In the genomic region with DNA sequence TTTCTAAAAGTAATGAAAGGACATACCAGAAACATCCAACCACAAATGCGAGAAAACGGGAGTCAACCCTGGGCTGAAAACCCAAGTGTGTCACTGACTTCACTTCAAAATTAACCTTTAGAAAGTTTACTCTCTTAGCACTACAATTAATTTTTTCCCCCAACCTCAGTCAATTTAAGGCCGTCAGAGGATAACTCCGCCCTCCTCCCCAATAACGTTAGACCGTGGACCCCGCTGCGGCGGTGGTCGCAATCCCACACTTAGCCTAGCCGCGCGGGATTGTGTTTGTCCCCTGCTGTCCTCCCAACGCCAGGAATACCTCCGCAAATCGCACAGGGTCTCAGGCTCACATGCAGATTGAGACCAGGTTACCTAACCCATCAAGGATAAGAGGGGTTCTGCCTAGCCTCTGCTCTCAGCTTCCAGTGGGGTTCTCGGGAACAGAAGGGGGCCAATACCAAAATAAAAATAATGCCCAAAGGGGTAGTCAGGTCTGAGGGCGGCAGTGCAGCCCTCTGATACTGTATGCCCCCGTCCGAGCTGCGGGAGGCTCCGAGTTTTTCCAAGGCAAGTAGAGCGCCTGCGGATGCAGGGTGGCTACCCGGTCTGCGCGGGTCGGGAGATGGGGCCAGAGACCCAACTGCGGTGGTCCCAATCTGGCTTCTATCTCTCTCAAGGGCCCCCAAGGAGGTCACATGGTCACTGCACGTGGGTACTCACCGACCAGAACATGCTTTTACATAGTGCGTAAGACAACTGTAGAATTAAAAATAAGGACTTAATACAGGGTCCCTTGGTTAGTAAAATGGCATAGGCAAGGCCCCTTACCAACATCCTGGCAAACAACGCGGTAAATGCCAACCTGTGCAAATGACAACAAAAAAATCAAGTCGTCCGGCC, we compare ENCODE assay signal across 11 mouse cellular contexts. TPM values are rescaled to one million over a fixed set of nuclear protein-coding genes. Genes with fewer than 3 reads are reported as not detected.
DNase-seq lines count a peak whose midpoint lies in the region; ATAC-seq and TF ChIP-seq lines count a peak whose summit lies in the region.
"Had no signal": no experiment of that assay in that cellular context is flagged by ENCODE, and none has a peak within 500 bp of the region (broad histone marks: within the 10 kb centered on the region; RNA-seq: fewer than 3 reads in every experiment).

No protein-coding gene starts in this region.

- no peak overlapping the region for H3K9ac ChIP-seq in forebrain, postnatal 0 days
- H3K9ac ChIP-seq in ES-Bruce4 (ENCODE audit: low read depth, poor library complexity, severe bottlenecking) = peak overlapping the region; percentile 99
- no peak overlapping the region for H3K9ac ChIP-seq in hindbrain, postnatal 0 days (replicated peaks; ENCODE audit: low read length)
- H3K9ac ChIP-seq in midbrain, embryonic 14.5 days (replicated peaks; ENCODE audit: low read length) = no peak overlapping the region

- TF ChIP-seq POLR2A in ES-Bruce4 (IDR thresholded peaks at IDR 0.05; ENCODE audit: insufficient read depth, low read length) = no peak

- WGBS in forebrain, embryonic 10.5 days = under 1% methylated on average over 36 of the region's 36 CpGs
- WGBS in forebrain, postnatal 0 days = 2% methylated on average over 36 of the region's 36 CpGs
- 5% methylated on average over 36 of the region's 36 CpGs for WGBS in hindbrain, postnatal 0 days
- WGBS in midbrain, embryonic 14.5 days = 1% methylated on average over 36 of the region's 36 CpGs

- no peaks in the 10 kb centered on the region for H3K9me3 ChIP-seq in forebrain, embryonic 10.5 days
- no peaks in the 10 kb centered on the region for H3K9me3 ChIP-seq in forebrain, postnatal 0 days (ENCODE audit: low read length)
- no peaks in the 10 kb centered on the region for H3K9me3 ChIP-seq in ES-Bruce4 (replicated peaks; ENCODE audit: control insufficient read depth, insufficient read depth, low read length, poor library complexity, severe bottlenecking)
- no peaks in the 10 kb centered on the region for H3K9me3 ChIP-seq in hindbrain, postnatal 0 days (ENCODE audit: low read length)
- no peaks in the 10 kb centered on the region for H3K9me3 ChIP-seq in midbrain, embryonic 14.5 days (ENCODE audit: control insufficient read depth, low read length)

- peak overlapping the region; percentile 99 for H3K27ac ChIP-seq in forebrain, embryonic 10.5 days
- no peak overlapping the region for H3K27ac ChIP-seq in forebrain, postnatal 0 days (ENCODE audit: low read depth, low read length)
- peak overlapping the region; percentile 85 for H3K27ac ChIP-seq in ES-Bruce4 (ENCODE audit: insufficient read depth, low read length)
- no peak overlapping the region for H3K27ac ChIP-seq in hindbrain, postnatal 0 days
- H3K27ac ChIP-seq in midbrain, embryonic 14.5 days (replicated peaks; ENCODE audit: low read depth, low read length) = no peak overlapping the region

- no peak for TF ChIP-seq EP300 in ES-Bruce4 (IDR thresholded peaks at IDR 0.05; ENCODE audit: insufficient read depth, low read depth, low read length)

- TF ChIP-seq CTCF in forebrain, postnatal 0 days (IDR thresholded peaks at IDR 0.05; ENCODE audit: low read depth) = no peak
- TF ChIP-seq CTCF in ES-Bruce4 (IDR thresholded peaks at IDR 0.05; ENCODE audit: low read depth, low read length) = no peak
- no peak for TF ChIP-seq CTCF in hindbrain, postnatal 0 days (IDR thresholded peaks at IDR 0.05; ENCODE audit: low read depth)

- peaks cover 10% of the 10 kb centered on the region; the same call in 1 of the 2 replicates for H3K27me3 ChIP-seq in forebrain, embryonic 10.5 days (ENCODE audit: poor library complexity, severe bottlenecking)
- peaks cover 54% of the 10 kb centered on the region for H3K27me3 ChIP-seq in forebrain, postnatal 0 days (ENCODE audit: insufficient read depth, low read length)
- H3K27me3 ChIP-seq in ES-Bruce4 (ENCODE audit: control insufficient read depth, insufficient read depth, low read length, poor library complexity, severe bottlenecking) = no peaks in the 10 kb centered on the region
- H3K27me3 ChIP-seq in hindbrain, postnatal 0 days (ENCODE audit: insufficient read depth, low read length) = peaks cover 65% of the 10 kb centered on the region
- H3K27me3 ChIP-seq in midbrain, embryonic 14.5 days (ENCODE audit: control insufficient read depth, insufficient read depth, low read length) = peaks cover 52% of the 10 kb centered on the region

- ATAC-seq in forebrain, postnatal 0 days = no peak
- ATAC-seq in hindbrain, postnatal 0 days = no peak
- ATAC-seq in midbrain, embryonic 14.5 days (ENCODE audit: low FRiP score, low TSS enrichment) = no peak

- no peaks in the 10 kb centered on the region; the same call in 1 of the 2 replicates for H3K36me3 ChIP-seq in forebrain, embryonic 10.5 days (replicated peaks)
- H3K36me3 ChIP-seq in forebrain, postnatal 0 days (ENCODE audit: insufficient read depth) = no peaks in the 10 kb centered on the region
- peaks cover 40% of the 10 kb centered on the region for H3K36me3 ChIP-seq in ES-Bruce4 (ENCODE audit: control insufficient read depth, insufficient read depth, low read length, poor library complexity, severe bottlenecking)
- no peaks in the 10 kb centered on the region for H3K36me3 ChIP-seq in hindbrain, postnatal 0 days (ENCODE audit: insufficient read depth, low read length)
- no peaks in the 10 kb centered on the region for H3K36me3 ChIP-seq in midbrain, embryonic 14.5 days (ENCODE audit: control insufficient read depth, insufficient read depth, low read length)

- H3K4me3 ChIP-seq in forebrain, embryonic 10.5 days = peak overlapping the region; percentile 82
- H3K4me3 ChIP-seq in forebrain, postnatal 0 days (ENCODE audit: low read depth, low read length) = no peak overlapping the region
- H3K4me3 ChIP-seq in ES-Bruce4 (ENCODE audit: low read depth, low read length) = peak overlapping the region; percentile 95
- H3K4me3 ChIP-seq in hindbrain, postnatal 0 days (ENCODE audit: low read length) = peak overlapping the region; percentile 10
- H3K4me3 ChIP-seq in midbrain, embryonic 14.5 days (replicated peaks; ENCODE audit: low read depth, low read length) = peak overlapping the region; percentile 58

- H3K4me1 ChIP-seq in forebrain, embryonic 10.5 days = peaks cover 77% of the 10 kb centered on the region
- H3K4me1 ChIP-seq in forebrain, postnatal 0 days (ENCODE audit: insufficient read depth) = 0 out of 2 replicates have a peak, but pooled peaks cover 2% of the 10 kb centered on the region
- H3K4me1 ChIP-seq in ES-Bruce4 (ENCODE audit: control insufficient read depth, insufficient read depth, low read length) = no peaks in the 10 kb centered on the region
- H3K4me1 ChIP-seq in hindbrain, postnatal 0 days (ENCODE audit: insufficient read depth, low read length) = no peaks in the 10 kb centered on the region; the same call in 1 of the 2 replicates
- H3K4me1 ChIP-seq in midbrain, embryonic 14.5 days (ENCODE audit: control insufficient read depth, insufficient read depth, low read length) = peaks cover 4% of the 10 kb centered on the region; the same call in 1 of the 2 replicates

- no peak for DNase-seq in forebrain, embryonic 10.5 days (ENCODE audit: extremely low spot score, low spot score)
- DNase-seq in forebrain, postnatal 0 days = no peak
- DNase-seq in hindbrain, postnatal 0 days (ENCODE audit: low spot score) = no peak
- peak; percentile 30 for DNase-seq in midbrain, embryonic 14.5 days
- DNase-seq in frontal cortex, adult 2 months (ENCODE audit: extremely low spot score in 1 of 2, low spot score in 1 of 2) = no peak
- DNase-seq in adrenal gland, postnatal 4 days (ENCODE audit: low spot score in 2 of 2) = no peak
- DNase-seq in thymus, postnatal 10 days (ENCODE audit: low spot score in 2 of 2) = no peak
- DNase-seq: cerebellum, adult 8-10 months; lung, postnatal 4 days; right cerebral cortex, postnatal 4 days had no signal

- no peak overlapping the region for H3K4me2 ChIP-seq in forebrain, postnatal 0 days (ENCODE audit: low read depth)
- peak overlapping the region; percentile 70 for H3K4me2 ChIP-seq in hindbrain, postnatal 0 days (ENCODE audit: low read depth, low read length)
- peak overlapping the region; percentile 86 for H3K4me2 ChIP-seq in midbrain, embryonic 14.5 days (ENCODE audit: low read length)

RNA-seq across cellular contexts. Expression of gene Trim71, which starts 3.1 kb away (rescaled TPM):
- 5.9 and 6.5 TPM in 2 replicates for polyA plus RNA-seq in forebrain, embryonic 10.5 days (2016; fragmentation: Nextera tagmentation; extraction: Ambion mirVana)
- total RNA-seq in forebrain, postnatal 0 days (2014; rRNA removed) = 0.08 and 0.19 TPM in 2 replicates
- 0.10 and 0.13 TPM in 2 replicates for polyA plus RNA-seq in forebrain, postnatal 0 days (2015; fragmentation: Nextera tagmentation; extraction: Ambion mirVana)
- 120 and 122 TPM in 2 replicates for polyA plus RNA-seq in ES-Bruce4 (2011; ENCODE audit: insufficient read depth, insufficient read length, low read depth, missing spikeins)
- 0.10 and 0.25 TPM in 2 replicates for total RNA-seq in hindbrain, postnatal 0 days (2014; rRNA removed)
- 0.20 and 0.24 TPM in 2 replicates for polyA plus RNA-seq in hindbrain, postnatal 0 days (2015; fragmentation: Nextera tagmentation; extraction: Ambion mirVana)
- polyA plus RNA-seq in midbrain, embryonic 14.5 days (2014; fragmentation: Nextera tagmentation; extraction: Ambion mirVana) = 0.15 and 0.16 TPM in 2 replicates
- polyA plus RNA-seq in frontal cortex, adult 2 months (2012; rRNA removed) = 0.13 and 0.26 TPM in 2 replicates
- under 1 TPM in 1 of 2 experiments, not detected in 1; 0.36 TPM for total RNA-seq in adrenal gland, postnatal 4 days (2021)

RNA-seq across cellular contexts. Expression of gene C130032M10Rik, which starts 45.5 kb away (rescaled TPM):
- 1.0 and 1.2 TPM in 2 replicates for polyA plus RNA-seq in forebrain, embryonic 10.5 days (2016; fragmentation: Nextera tagmentation; extraction: Ambion mirVana)
- total RNA-seq in forebrain, postnatal 0 days (2014; rRNA removed) = not detected in 2 replicates
- polyA plus RNA-seq in forebrain, postnatal 0 days (2015; fragmentation: Nextera tagmentation; extraction: Ambion mirVana) = not detected in 2 replicates
- not detected in 2 replicates for polyA plus RNA-seq in ES-Bruce4 (2011; ENCODE audit: insufficient read depth, insufficient read length, low read depth, missing spikeins)
- total RNA-seq in hindbrain, postnatal 0 days (2014; rRNA removed) = not detected in 2 replicates
- polyA plus RNA-seq in hindbrain, postnatal 0 days (2015; fragmentation: Nextera tagmentation; extraction: Ambion mirVana) = not detected in 2 replicates
- polyA plus RNA-seq in midbrain, embryonic 14.5 days (2014; fragmentation: Nextera tagmentation; extraction: Ambion mirVana) = not detected in 2 replicates
- polyA plus RNA-seq in frontal cortex, adult 2 months (2012; rRNA removed) = 0.17 TPM in 1 of 2 replicates, not detected in the other
- total RNA-seq in adrenal gland, postnatal 4 days (2021) = not detected

RNA-seq across cellular contexts. Expression of gene Ccr4, which starts 56.3 kb away (rescaled TPM):
- polyA plus RNA-seq in forebrain, embryonic 10.5 days (2016; fragmentation: Nextera tagmentation; extraction: Ambion mirVana) = not detected in 2 replicates
- total RNA-seq in forebrain, postnatal 0 days (2014; rRNA removed) = not detected in 2 replicates
- polyA plus RNA-seq in forebrain, postnatal 0 days (2015; fragmentation: Nextera tagmentation; extraction: Ambion mirVana) = not detected in 2 replicates
- 0.57 and 1.4 TPM in 2 replicates for polyA plus RNA-seq in ES-Bruce4 (2011; ENCODE audit: insufficient read depth, insufficient read length, low read depth, missing spikeins)
- not detected in 2 replicates for total RNA-seq in hindbrain, postnatal 0 days (2014; rRNA removed)
- polyA plus RNA-seq in hindbrain, postnatal 0 days (2015; fragmentation: Nextera tagmentation; extraction: Ambion mirVana) = not detected in 2 replicates
- polyA plus RNA-seq in midbrain, embryonic 14.5 days (2014; fragmentation: Nextera tagmentation; extraction: Ambion mirVana) = not detected in 2 replicates
- not detected in 2 replicates for polyA plus RNA-seq in frontal cortex, adult 2 months (2012; rRNA removed)
- not detected for total RNA-seq in adrenal gland, postnatal 4 days (2021)

Comparison
In these comparisons a context has a peak if more than half of its experiments do, and no peak if none do; other contexts are left out.
1. H3K27ac ChIP-seq: peak in forebrain, embryonic 10.5 days (single experiment) and ES-Bruce4 (single experiment); none in forebrain, postnatal 0 days (single experiment), hindbrain, postnatal 0 days (single experiment) and midbrain, embryonic 14.5 days (single experiment).
2. RNA of gene Trim71, which starts 3.1 kb away (polyA plus RNA-seq): 120 to 122 TPM in ES-Bruce4; 5.9 to 6.5 TPM in forebrain, embryonic 10.5 days, 0.13 to 0.26 TPM in frontal cortex, adult 2 months, 0.20 to 0.24 TPM in hindbrain, postnatal 0 days, 0.15 to 0.16 TPM in midbrain, embryonic 14.5 days and 0.10 to 0.13 TPM in forebrain, postnatal 0 days; every median in the first group is over 10 times any median in the second.